Mouse (Mus musculus): ENCODE data around the gene Plxdc1. TPM values are rescaled to one million over a fixed set of nuclear protein-coding genes. Genes with fewer than 3 reads are reported as not detected.

The Plxdc1 gene
- polyA plus RNA-seq, 1 experiment from 2014 or later: not detected

GRCm38 (mm10) chr11:98022253-98022554 is 36.0 kb upstream of the Plxdc1 start:
- Histone ChIP-seq H3K4me1 (peaks cover 51% of the 10 kb centered on the region), H3K36me3 (peaks cover 2% of the 10 kb centered on the region; the same call in 1 of the 2 replicates), H3K27ac (peak overlapping the region; percentile 89), H3K9me3 (no peaks in the 10 kb centered on the region), H3K4me3 (peak overlapping the region; percentile 76), H3K27me3 (ENCODE audit: insufficient read depth, poor library complexity, severe bottlenecking) (peaks cover 25% of the 10 kb centered on the region)
- 0% methylated on average over 23 of the region's 23 CpGs for WGBS
- DNase-seq (ENCODE audit: low spot score): no peak

- Histone ChIP-seq H3K4me1 (peaks cover 54% of the 10 kb centered on the region), H3K27ac (peak overlapping the region; percentile 89)
- WGBS: 4% methylated on average over 34 of the region's 34 CpGs
Observed at GRCm38 (mm10) chr11:98021565-98022252, 35.5 kb upstream of the Plxdc1 start.

GRCm38 (mm10) chr11:98021118-98021517 is 34.9 kb upstream of the Plxdc1 start:
- DNase-seq (ENCODE audit: low spot score): peak; percentile 50
- WGBS: 54% methylated on average over 2 of the region's 2 CpGs
- H3K9me3 ChIP-seq: no peaks in the 10 kb centered on the region
- H3K4me1 ChIP-seq: peaks cover 53% of the 10 kb centered on the region
- H3K27me3 ChIP-seq (ENCODE audit: insufficient read depth, poor library complexity, severe bottlenecking): peaks cover 33% of the 10 kb centered on the region
- peak overlapping the region; percentile 76 for H3K4me3 ChIP-seq
- peaks cover 10% of the 10 kb centered on the region; the same call in 1 of the 2 replicates for H3K36me3 ChIP-seq
- no peak overlapping the region for H3K27ac ChIP-seq

More at GRCm38 (mm10) chr11:98021565-98022252, 35.5 kb upstream of the Plxdc1 start:
- H3K27me3 ChIP-seq (ENCODE audit: insufficient read depth, poor library complexity, severe bottlenecking): peaks cover 30% of the 10 kb centered on the region
- peak; percentile 77 for DNase-seq (ENCODE audit: low spot score)
- no peaks in the 10 kb centered on the region for H3K9me3 ChIP-seq
- peak overlapping the region; percentile 76 for H3K4me3 ChIP-seq
- H3K36me3 ChIP-seq: peaks cover 7% of the 10 kb centered on the region; the same call in 1 of the 2 replicates

DNA sequence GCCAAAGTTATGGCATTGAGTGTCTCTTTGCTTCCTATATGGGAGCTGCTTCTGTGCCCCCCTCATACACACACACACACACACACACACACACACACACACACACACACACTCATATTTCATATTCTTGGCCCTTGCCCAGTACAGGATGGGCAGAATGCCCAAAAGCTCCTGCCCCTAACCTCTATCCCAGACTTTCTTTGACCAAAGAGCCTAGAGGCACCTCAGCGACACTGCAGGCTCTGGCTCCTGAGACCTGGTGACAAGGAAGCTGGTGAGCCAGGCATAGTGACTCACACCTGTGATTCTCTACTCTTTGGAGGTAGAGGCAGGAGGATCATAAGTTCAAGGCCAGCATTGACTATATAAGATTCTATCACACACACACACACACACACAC is 34.5 kb upstream of the Plxdc1 start:
- WGBS: 68% methylated on average over 1 of the region's 1 CpGs
- peaks cover 33% of the 10 kb centered on the region for H3K27me3 ChIP-seq (ENCODE audit: insufficient read depth, poor library complexity, severe bottlenecking)
- no peak overlapping the region for H3K4me3 ChIP-seq
- peaks cover 10% of the 10 kb centered on the region; the same call in 1 of the 2 replicates for H3K36me3 ChIP-seq
- H3K9me3 ChIP-seq: no peaks in the 10 kb centered on the region
- no peak overlapping the region for H3K27ac ChIP-seq
- DNase-seq (ENCODE audit: low spot score): no peak
- H3K4me1 ChIP-seq: peaks cover 49% of the 10 kb centered on the region

DNA sequence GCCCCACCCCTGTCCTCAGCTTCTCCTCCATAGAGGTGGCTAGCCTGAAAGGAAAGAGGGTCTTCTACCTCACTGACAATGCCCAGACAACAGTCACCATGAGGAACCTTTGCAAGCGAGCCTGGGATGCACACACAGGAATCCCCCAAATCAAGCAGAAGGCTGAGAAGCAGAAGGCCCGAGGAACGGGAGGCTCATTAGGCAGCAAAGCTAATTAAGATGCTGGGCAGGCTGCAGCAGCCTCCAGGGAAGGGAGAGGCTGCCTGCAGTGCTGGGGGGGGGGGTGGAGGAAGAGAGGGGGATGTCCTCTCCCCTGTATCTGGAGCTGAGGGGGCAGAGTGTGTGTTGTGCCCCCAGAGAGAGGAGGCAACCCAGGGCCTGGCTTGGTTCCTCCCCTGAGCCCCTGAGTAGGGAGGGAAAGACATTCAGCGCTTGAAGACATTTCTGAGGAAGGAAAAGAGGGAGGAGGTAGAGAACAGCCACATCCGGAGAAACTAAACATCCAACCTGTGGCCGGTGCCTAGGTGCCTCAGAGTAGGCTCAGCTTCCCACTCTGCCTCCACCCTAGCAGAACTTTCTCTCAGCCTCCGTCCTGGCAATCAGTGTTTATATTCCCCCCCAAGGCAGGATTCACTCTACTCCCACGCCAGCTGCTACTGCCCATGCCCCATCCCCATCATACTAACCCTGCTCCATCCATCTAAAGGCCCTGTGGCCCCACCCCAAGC is 33.8 kb upstream of the Plxdc1 start:
- no peak overlapping the region for H3K27ac ChIP-seq
- peaks cover 12% of the 10 kb centered on the region for H3K36me3 ChIP-seq
- H3K27me3 ChIP-seq (ENCODE audit: insufficient read depth, poor library complexity, severe bottlenecking): peaks cover 33% of the 10 kb centered on the region
- peaks cover 48% of the 10 kb centered on the region for H3K4me1 ChIP-seq
- no peak for DNase-seq (ENCODE audit: low spot score)
- 47% methylated on average over 8 of the region's 8 CpGs for whole genome bisulfite sequencing
- H3K4me3 ChIP-seq: no peak overlapping the region
- no peaks in the 10 kb centered on the region for H3K9me3 ChIP-seq

GRCm38 (mm10) chr11:98018858-98019641 is 32.8 kb upstream of the Plxdc1 start:
- WGBS: 29% methylated on average over 10 of the region's 10 CpGs
- Histone ChIP-seq H3K36me3 (peaks cover 12% of the 10 kb centered on the region), H3K4me1 (peaks cover 48% of the 10 kb centered on the region), H3K9me3 (no peaks in the 10 kb centered on the region), H3K27ac (no peak overlapping the region), H3K27me3 (ENCODE audit: insufficient read depth, poor library complexity, severe bottlenecking) (peaks cover 33% of the 10 kb centered on the region), H3K4me3 (no peak overlapping the region)
- DNase-seq (ENCODE audit: low spot score): no peak

GRCm38 (mm10) chr11:98018222-98018621 is 32.0 kb upstream of the Plxdc1 start:
- peaks cover 12% of the 10 kb centered on the region for H3K36me3 ChIP-seq
- peaks cover 33% of the 10 kb centered on the region for H3K27me3 ChIP-seq (ENCODE audit: insufficient read depth, poor library complexity, severe bottlenecking)
- H3K4me3 ChIP-seq: no peak overlapping the region
- H3K9me3 ChIP-seq: no peaks in the 10 kb centered on the region
- H3K4me1 ChIP-seq: peaks cover 45% of the 10 kb centered on the region
- no peak for DNase-seq (ENCODE audit: low spot score)
- H3K27ac ChIP-seq: no peak overlapping the region
- WGBS: 63% methylated on average over 6 of the region's 6 CpGs

DNA sequence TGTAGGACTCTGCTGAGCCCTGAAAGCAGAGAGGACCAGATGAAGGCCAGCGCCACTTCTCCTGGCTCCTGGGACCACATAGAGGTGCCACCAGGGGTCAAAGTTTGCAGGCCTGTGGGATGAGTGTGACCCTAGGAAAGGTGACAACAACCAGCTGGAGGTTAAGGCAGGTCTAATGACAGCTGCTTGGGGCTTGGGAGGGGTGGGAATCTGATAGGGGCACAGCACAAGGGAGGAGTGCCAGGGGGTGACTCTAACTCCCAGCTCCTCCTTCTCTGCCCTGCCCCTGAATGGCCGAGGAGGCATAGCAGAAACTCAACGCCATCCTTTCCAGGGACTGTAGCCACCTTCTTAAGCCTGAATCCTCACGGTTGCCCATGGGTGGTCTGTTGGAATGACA is 30.6 kb upstream of the Plxdc1 start:
- WGBS: 57% methylated on average over 4 of the region's 4 CpGs
- H3K9me3 ChIP-seq: no peaks in the 10 kb centered on the region
- peaks cover 12% of the 10 kb centered on the region for H3K36me3 ChIP-seq
- H3K27ac ChIP-seq: no peak overlapping the region; the same call in 1 of the 2 replicates
- no peak overlapping the region for H3K4me3 ChIP-seq
- H3K27me3 ChIP-seq (ENCODE audit: insufficient read depth, poor library complexity, severe bottlenecking): peaks cover 46% of the 10 kb centered on the region
- DNase-seq (ENCODE audit: low spot score): no peak
- peaks cover 39% of the 10 kb centered on the region for H3K4me1 ChIP-seq

DNA sequence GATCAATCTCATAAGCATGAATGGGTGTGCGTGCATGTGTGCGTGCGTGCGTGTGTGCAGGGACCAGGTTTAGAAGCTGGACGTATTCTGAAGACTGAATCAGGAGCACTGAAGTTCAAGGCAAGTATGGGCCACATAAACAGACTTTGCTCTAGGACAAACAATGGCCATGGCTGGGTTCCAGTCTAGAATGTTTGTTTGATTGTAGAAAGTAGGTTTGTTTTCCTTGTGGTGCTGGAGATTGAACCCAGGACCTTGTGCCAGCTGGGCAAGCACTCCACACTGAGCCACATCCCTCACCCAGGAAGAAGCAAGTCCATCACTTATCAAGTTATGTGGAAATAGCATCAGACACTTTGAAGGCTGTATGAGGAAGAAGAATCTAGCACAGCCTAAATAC is 29.9 kb upstream of the Plxdc1 start:
- Histone ChIP-seq H3K4me1 (peaks cover 36% of the 10 kb centered on the region), H3K27ac (no peak overlapping the region), H3K27me3 (ENCODE audit: insufficient read depth, poor library complexity, severe bottlenecking) (peaks cover 48% of the 10 kb centered on the region), H3K36me3 (peaks cover 12% of the 10 kb centered on the region), H3K9me3 (no peaks in the 10 kb centered on the region), H3K4me3 (no peak overlapping the region)
- WGBS: 94% methylated on average over 5 of the region's 5 CpGs
- no peak for DNase-seq (ENCODE audit: low spot score)

GRCm38 (mm10) chr11:98012831-98013230 is 26.6 kb upstream of the Plxdc1 start:
- no peak overlapping the region for H3K27ac ChIP-seq
- H3K27me3 ChIP-seq (ENCODE audit: insufficient read depth, poor library complexity, severe bottlenecking): peaks cover 51% of the 10 kb centered on the region
- no peak overlapping the region for H3K4me3 ChIP-seq
- WGBS: 82% methylated on average over 10 of the region's 10 CpGs
- peaks cover 17% of the 10 kb centered on the region for H3K36me3 ChIP-seq
- DNase-seq (ENCODE audit: low spot score): no peak
- H3K4me1 ChIP-seq: peaks cover 14% of the 10 kb centered on the region
- no peaks in the 10 kb centered on the region for H3K9me3 ChIP-seq

DNA sequence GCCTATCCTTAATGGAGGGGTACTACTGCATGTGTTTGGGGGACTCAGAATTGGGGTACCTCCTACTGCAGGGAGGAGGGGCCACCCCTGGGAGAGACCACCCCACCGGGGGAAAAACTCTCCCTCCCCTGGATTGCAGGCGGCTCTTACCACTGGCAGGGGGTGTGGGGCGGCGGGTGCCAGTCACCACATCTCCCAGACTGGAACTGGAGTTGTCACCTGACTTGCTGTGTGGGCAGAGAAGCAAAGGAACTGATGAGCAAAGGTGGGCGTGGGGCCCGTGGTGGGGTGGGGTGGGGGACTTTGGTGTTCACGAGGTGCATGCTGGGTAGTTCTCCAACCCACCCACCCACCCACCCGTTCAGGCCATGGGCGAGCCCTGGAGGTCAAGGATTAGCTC is 25.5 kb upstream of the Plxdc1 start:
- peaks cover 12% of the 10 kb centered on the region for H3K4me1 ChIP-seq
- H3K36me3 ChIP-seq: peaks cover 10% of the 10 kb centered on the region
- H3K27ac ChIP-seq: no peak overlapping the region
- no peaks in the 10 kb centered on the region for H3K9me3 ChIP-seq
- no peak for DNase-seq (ENCODE audit: low spot score)
- whole genome bisulfite sequencing: 53% methylated on average over 9 of the region's 9 CpGs
- H3K4me3 ChIP-seq: peak overlapping the region; percentile 13
- peaks cover 42% of the 10 kb centered on the region for H3K27me3 ChIP-seq (ENCODE audit: insufficient read depth, poor library complexity, severe bottlenecking)

DNA sequence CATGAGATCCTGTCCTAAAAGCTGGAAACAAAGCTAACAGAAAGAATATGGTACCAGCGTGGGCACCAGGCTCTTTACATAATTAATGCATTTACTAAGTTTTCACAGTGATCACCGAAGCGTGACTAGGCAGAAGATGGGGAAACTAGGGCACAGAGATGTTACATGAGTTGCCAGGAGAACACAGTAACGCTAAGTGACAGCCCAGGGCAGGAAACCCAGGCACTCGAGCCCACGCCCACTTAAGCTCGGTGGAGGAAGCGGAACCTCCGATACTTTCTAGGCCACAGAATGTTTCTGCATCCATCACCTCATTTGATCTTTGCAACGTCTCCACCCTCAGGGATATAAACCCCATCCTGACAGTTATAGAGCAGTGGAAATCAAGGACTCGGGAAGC is 21.8 kb upstream of the Plxdc1 start:
- H3K27me3 ChIP-seq (ENCODE audit: insufficient read depth, poor library complexity, severe bottlenecking): peaks cover 68% of the 10 kb centered on the region
- peaks cover 28% of the 10 kb centered on the region for H3K4me1 ChIP-seq
- 80% methylated on average over 11 of the region's 11 CpGs for whole genome bisulfite sequencing
- no peak for DNase-seq (ENCODE audit: low spot score)
- no peaks in the 10 kb centered on the region for H3K9me3 ChIP-seq
- H3K36me3 ChIP-seq: peaks cover 10% of the 10 kb centered on the region; the same call in 1 of the 2 replicates
- no peak overlapping the region for H3K27ac ChIP-seq
- no peak overlapping the region for H3K4me3 ChIP-seq

DNA sequence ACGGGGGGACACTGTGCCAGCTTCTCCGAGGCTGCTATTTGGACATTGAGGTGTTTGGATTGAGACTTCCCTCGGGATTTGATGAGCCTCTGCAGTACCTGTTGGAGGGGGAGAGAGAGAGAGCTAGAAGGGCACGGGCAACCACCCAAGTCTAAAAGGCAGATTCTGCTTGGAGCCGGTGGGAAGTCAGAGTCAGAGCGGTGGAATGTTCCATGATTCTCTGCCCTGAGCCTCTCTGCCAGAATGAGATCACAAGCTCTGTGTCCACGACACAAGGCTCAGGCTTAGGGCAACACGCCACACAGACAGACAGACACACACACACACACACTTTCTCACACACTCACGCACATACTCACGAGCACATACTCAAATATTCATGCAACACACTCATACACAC is 19.4 kb upstream of the Plxdc1 start:
- 80% methylated on average over 10 of the region's 10 CpGs for WGBS
- peaks cover 35% of the 10 kb centered on the region for H3K4me1 ChIP-seq
- no peak overlapping the region for H3K4me3 ChIP-seq
- peaks cover 10% of the 10 kb centered on the region; the same call in 1 of the 2 replicates for H3K36me3 ChIP-seq
- H3K9me3 ChIP-seq: no peaks in the 10 kb centered on the region
- no peak overlapping the region for H3K27ac ChIP-seq
- H3K27me3 ChIP-seq (ENCODE audit: insufficient read depth, poor library complexity, severe bottlenecking): peaks cover 68% of the 10 kb centered on the region
- no peak for DNase-seq (ENCODE audit: low spot score)
